Mouse (Mus musculus): ENCODE measurements around the gene Mzt1. TPM values are rescaled to one million over a fixed set of nuclear protein-coding genes. Genes with fewer than 3 reads are reported as not detected.
A peak's percentile ranks its signal among the peaks of the same experiment; 100 is the strongest.

Gene Mzt1
- polyA plus RNA-seq, 1 experiment from 2014 or later: 66.6 TPM

DNA sequence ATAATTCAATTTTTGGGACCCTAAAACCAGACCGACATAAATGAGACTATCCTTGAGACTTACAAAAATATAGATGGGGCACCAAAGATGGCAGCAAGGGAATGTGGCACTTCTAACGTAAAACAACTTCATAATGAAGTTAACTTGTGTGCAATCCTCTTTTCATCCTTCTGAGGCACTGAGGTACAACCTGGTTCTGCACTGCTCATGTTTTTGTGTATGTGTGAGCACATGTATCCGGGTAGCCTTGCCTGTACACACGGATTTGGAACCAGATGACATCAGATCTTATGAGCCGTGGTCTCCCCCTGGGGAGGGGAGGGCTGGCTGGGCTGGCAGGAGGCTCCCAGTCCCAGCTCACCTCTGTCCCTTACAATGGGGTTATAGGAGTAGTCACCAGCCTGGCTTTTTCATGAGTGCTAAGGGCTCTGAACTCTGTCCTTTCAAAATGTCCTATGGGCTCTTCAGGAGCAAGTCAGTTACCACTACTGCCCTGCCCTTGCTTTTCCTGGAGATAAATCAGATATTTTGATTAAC, 14.5 kb downstream of the Mzt1 start:
- 92% methylated on average over 5 of the region's 5 CpGs for WGBS
- Histone ChIP-seq H3K4me1 (ENCODE audit: control insufficient read depth, insufficient read depth, low read length) (no peaks in the 10 kb centered on the region), H3K9me3 (replicated peaks; ENCODE audit: control insufficient read depth, low read length) (no peaks in the 10 kb centered on the region), H3K36me3 (ENCODE audit: control insufficient read depth, insufficient read depth, low read length) (peaks cover 9% of the 10 kb centered on the region), H3K4me3 (replicated peaks; ENCODE audit: low read length) (no peak overlapping the region), H3K27me3 (ENCODE audit: control insufficient read depth, insufficient read depth, low read length) (no peaks in the 10 kb centered on the region), H3K27ac (ENCODE audit: low read length) (no peak overlapping the region), H3K4me2 (ENCODE audit: low read depth, low read length) (no peak overlapping the region), H3K9ac (ENCODE audit: low read length) (no peak overlapping the region)
- ATAC-seq (ENCODE audit: insufficient read depth, low FRiP score): no peak

DNA sequence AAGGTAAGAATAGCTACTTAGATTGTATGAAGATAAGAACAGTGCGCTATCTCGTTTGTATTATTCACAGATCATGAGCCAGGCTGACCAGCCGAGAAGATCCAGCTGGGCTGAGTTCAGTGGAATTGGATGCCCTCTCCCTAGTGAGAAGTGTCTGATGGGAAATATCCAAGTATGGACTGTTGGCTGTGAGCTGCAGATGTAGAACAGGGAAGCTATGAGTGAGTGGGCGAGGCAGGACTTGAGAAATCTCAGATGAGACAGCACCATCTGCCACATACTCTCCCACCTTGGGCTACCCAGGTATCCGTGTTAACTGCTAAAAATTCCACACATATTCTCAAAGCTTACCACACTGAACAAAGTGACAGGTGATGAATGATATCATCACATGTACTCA, 15.9 kb downstream of the Mzt1 start:
- Histone ChIP-seq H3K4me1 (ENCODE audit: control insufficient read depth, insufficient read depth, low read length) (no peaks in the 10 kb centered on the region), H3K36me3 (ENCODE audit: control insufficient read depth, insufficient read depth, low read length) (peaks cover 4% of the 10 kb centered on the region; the same call in 1 of the 2 replicates), H3K27me3 (ENCODE audit: control insufficient read depth, insufficient read depth, low read length) (no peaks in the 10 kb centered on the region), H3K9ac (ENCODE audit: low read length) (no peak overlapping the region), H3K4me2 (ENCODE audit: low read depth, low read length) (no peak overlapping the region), H3K9me3 (replicated peaks; ENCODE audit: control insufficient read depth, low read length) (no peaks in the 10 kb centered on the region), H3K27ac (ENCODE audit: low read length) (no peak overlapping the region), H3K4me3 (replicated peaks; ENCODE audit: low read length) (no peak overlapping the region)
- 55% methylated on average over 5 of the region's 5 CpGs for WGBS
- ATAC-seq (ENCODE audit: insufficient read depth, low FRiP score): no peak

DNA sequence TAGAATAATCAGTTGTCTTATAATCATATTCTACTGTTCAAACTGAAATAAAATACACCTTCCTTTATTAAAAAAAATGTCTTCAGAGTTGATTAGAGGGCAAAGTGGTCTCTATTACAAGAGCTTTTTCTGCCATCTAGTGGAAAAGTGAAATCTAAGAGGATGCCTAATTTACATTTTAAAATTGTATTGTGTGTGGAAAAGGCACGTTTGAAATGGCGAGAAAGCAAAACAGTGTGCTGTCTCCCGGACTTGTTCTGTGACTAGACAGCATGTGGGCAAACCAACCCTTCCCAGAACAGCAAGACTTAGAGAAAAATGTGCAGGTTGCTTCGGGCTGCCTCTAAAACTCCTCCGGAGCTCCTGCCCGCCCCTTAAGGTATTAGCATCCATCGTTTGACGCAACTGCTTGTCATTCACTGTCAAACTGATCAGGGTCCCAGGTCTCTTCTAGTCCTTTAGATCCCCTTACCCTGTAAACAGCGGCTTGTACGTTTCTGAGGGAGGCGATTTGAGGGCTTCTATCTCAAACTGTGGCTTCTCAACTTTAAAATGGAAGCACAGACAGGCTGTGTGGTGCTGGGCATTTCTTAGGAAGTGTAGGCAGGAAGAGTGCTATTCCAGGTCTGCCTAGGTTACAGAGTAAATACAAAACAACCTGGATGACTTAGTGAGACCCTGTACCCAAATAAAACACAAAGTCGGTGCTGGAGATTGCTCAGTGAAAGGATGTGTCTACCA, 23.4 kb downstream of the Mzt1 start:
- H3K4me1 ChIP-seq (ENCODE audit: control insufficient read depth, insufficient read depth, low read length): no peaks in the 10 kb centered on the region
- 43% methylated on average over 12 of the region's 12 CpGs for WGBS
- no peaks in the 10 kb centered on the region for H3K36me3 ChIP-seq (ENCODE audit: control insufficient read depth, insufficient read depth, low read length)
- H3K4me3 ChIP-seq (replicated peaks; ENCODE audit: low read length): peak overlapping the region; percentile 16; the same call in 1 of the 2 replicates
- H3K4me2 ChIP-seq (ENCODE audit: low read depth, low read length): peak overlapping the region; percentile 41
- H3K9me3 ChIP-seq (replicated peaks; ENCODE audit: control insufficient read depth, low read length): no peaks in the 10 kb centered on the region
- H3K27ac ChIP-seq (ENCODE audit: low read length): no peak overlapping the region
- H3K27me3 ChIP-seq (ENCODE audit: control insufficient read depth, insufficient read depth, low read length): no peaks in the 10 kb centered on the region
- no peak overlapping the region for H3K9ac ChIP-seq (ENCODE audit: low read length)
- no peak for ATAC-seq (ENCODE audit: insufficient read depth, low FRiP score)

DNA sequence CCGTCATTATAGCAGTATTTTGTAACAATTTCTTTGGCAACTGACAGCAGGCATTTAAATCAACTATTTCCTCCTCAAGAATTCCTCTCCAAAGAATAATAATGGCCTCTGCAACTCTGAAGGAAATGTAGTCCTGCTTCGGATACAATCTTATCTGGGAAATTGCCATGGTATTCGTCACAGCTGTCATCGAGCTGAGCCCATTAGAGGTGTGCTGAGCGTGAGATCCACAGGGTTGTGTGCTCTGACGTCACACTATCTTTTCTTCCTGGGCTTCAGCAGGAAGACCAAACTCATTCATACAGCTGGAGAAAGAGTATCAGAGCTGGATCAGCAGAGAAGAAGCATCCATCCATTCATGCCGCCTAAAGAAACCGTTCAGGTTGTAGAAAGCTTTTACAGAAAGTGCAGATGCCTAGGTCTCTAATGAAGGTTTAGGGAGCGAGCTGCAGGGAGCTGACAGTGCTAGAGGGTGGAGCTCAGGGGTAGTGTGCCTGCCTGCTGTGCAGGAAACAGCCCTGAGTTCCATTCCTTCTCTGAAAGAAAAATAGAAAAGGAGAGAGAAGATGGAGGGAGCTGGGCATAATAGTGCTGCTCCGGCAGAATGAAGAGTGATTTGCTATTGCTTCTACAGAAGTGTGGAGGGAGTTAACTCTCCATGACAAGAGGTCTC, 26.7 kb downstream of the Mzt1 start:
- Histone ChIP-seq H3K4me1 (ENCODE audit: control insufficient read depth, insufficient read depth, low read length) (no peaks in the 10 kb centered on the region), H3K27me3 (ENCODE audit: control insufficient read depth, insufficient read depth, low read length) (no peaks in the 10 kb centered on the region), H3K9me3 (replicated peaks; ENCODE audit: control insufficient read depth, low read length) (no peaks in the 10 kb centered on the region), H3K27ac (ENCODE audit: low read length) (no peak overlapping the region), H3K36me3 (ENCODE audit: control insufficient read depth, insufficient read depth, low read length) (no peaks in the 10 kb centered on the region), H3K9ac (ENCODE audit: low read length) (no peak overlapping the region), H3K4me2 (ENCODE audit: low read depth, low read length) (no peak overlapping the region), H3K4me3 (replicated peaks; ENCODE audit: low read length) (no peak overlapping the region)
- WGBS: 33% methylated on average over 10 of the region's 10 CpGs
- no peak for ATAC-seq (ENCODE audit: insufficient read depth, low FRiP score)

DNA sequence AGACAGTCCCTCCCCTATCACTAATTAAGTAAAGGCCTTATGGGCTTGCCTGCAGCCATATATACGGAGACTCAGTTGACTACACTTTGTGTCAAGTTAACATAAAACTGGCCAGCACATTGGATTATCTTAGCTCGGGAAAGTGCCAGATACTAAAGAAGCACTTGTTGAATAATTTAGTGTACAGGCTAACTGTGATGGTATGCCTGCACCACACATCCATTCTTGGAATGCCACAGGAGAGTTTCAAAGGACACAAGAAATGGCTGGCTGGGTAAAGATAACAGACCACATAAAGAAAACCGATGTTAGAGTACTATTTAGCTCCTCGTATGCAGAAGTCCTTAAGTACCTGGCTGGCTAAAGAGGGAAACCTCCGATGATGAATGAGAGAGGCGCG, 27.2 kb downstream of the Mzt1 start:
- no peak overlapping the region for H3K4me2 ChIP-seq (ENCODE audit: low read depth, low read length)
- no peaks in the 10 kb centered on the region for H3K27me3 ChIP-seq (ENCODE audit: control insufficient read depth, insufficient read depth, low read length)
- H3K9ac ChIP-seq (ENCODE audit: low read length): no peak overlapping the region
- H3K4me3 ChIP-seq (replicated peaks; ENCODE audit: low read length): no peak overlapping the region
- H3K27ac ChIP-seq (ENCODE audit: low read length): no peak overlapping the region
- WGBS: 63% methylated on average over 7 of the region's 7 CpGs
- H3K9me3 ChIP-seq (replicated peaks; ENCODE audit: control insufficient read depth, low read length): no peaks in the 10 kb centered on the region
- no peak for ATAC-seq (ENCODE audit: insufficient read depth, low FRiP score)
- H3K36me3 ChIP-seq (ENCODE audit: control insufficient read depth, insufficient read depth, low read length): no peaks in the 10 kb centered on the region
- no peaks in the 10 kb centered on the region for H3K4me1 ChIP-seq (ENCODE audit: control insufficient read depth, insufficient read depth, low read length)

DNA sequence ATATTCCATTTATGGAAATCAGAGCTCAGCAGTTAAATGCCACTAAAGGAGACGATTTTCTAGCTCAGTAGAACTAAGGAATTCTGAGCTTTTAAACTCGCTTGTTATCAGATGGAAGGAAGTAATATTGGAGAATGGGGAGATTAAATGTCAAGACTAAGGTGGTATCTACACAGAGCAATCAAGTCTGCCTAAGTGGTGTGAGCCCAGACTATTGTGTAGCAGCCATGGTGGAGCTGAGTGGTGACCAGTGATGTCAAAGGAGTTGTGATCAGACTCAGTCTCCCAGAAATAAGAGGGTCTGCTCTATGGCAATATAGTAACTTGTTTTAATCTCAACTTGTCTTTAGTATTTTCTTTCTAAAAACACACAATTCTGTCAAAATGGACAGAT, 35.0 kb downstream of the Mzt1 start:
- no peak for ATAC-seq (ENCODE audit: insufficient read depth, low FRiP score)
- Histone ChIP-seq H3K27me3 (ENCODE audit: control insufficient read depth, insufficient read depth, low read length) (no peaks in the 10 kb centered on the region), H3K4me1 (ENCODE audit: control insufficient read depth, insufficient read depth, low read length) (peaks cover 2% of the 10 kb centered on the region; the same call in 1 of the 2 replicates), H3K9me3 (replicated peaks; ENCODE audit: control insufficient read depth, low read length) (no peaks in the 10 kb centered on the region), H3K9ac (ENCODE audit: low read length) (no peak overlapping the region), H3K36me3 (ENCODE audit: control insufficient read depth, insufficient read depth, low read length) (no peaks in the 10 kb centered on the region), H3K4me2 (ENCODE audit: low read depth, low read length) (no peak overlapping the region), H3K4me3 (replicated peaks; ENCODE audit: low read length) (no peak overlapping the region), H3K27ac (ENCODE audit: low read length) (no peak overlapping the region)
- 32% methylated on average over 2 of the region's 2 CpGs for WGBS

DNA sequence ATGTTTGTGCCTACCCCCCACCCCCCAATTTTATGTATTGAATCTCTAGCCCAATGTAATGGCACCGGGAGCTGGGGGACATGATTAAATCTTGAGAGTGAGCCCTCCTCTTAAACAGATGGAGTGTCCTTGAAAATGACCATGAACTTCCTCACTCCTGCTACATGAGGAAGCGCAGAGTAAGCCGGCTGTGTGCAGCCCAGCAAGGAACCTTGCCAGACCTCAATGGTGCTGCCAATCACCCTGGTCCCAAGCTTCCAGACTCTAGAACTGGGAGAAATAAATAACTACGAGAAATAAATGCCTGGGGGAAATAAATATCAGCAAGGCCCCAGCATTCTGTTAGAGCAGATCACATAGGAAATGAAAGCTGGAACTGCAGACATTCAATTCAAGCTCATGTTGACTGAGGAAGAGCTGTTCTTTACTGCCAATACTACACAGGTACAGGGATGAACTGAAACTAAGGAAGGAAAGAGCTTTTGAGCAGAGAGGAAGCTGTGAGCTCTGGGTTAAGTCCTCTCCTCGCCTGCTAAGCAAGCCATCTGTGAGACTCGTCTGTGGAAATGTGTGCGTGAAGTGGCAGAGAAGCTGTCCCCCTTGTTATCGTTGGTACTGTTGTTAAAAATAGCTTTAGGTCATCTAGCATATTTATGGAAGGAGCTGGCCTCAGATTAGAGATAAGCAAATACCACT, 35.6 kb downstream of the Mzt1 start:
- Histone ChIP-seq H3K9me3 (replicated peaks; ENCODE audit: control insufficient read depth, low read length) (no peaks in the 10 kb centered on the region), H3K27me3 (ENCODE audit: control insufficient read depth, insufficient read depth, low read length) (no peaks in the 10 kb centered on the region), H3K4me3 (replicated peaks; ENCODE audit: low read length) (no peak overlapping the region), H3K4me2 (ENCODE audit: low read depth, low read length) (no peak overlapping the region), H3K9ac (ENCODE audit: low read length) (no peak overlapping the region), H3K27ac (ENCODE audit: low read length) (no peak overlapping the region), H3K4me1 (ENCODE audit: control insufficient read depth, insufficient read depth, low read length) (peaks cover 2% of the 10 kb centered on the region; the same call in 1 of the 2 replicates), H3K36me3 (ENCODE audit: control insufficient read depth, insufficient read depth, low read length) (no peaks in the 10 kb centered on the region)
- WGBS: 47% methylated on average over 8 of the region's 8 CpGs
- ATAC-seq (ENCODE audit: insufficient read depth, low FRiP score): no peak

DNA sequence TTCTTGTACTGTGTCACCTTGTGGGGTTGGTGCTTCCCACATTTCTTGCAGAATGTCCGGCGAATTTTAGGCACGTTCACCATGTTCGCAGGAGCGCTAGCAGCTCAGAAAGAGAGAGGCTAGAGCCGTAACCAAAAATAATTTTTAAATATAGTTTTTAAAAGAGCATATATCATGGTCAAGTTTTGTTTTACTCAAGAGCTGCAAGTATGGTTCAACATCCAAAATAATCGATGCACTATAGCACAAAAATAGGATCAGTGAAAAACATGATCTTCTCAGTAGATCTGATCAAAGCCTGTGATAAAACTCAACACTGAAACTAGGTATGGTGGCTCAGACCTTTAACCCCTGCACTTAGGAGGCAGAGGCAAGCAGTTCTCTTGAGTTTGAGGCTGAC, 51.7 kb downstream of the Mzt1 start, which contains the start of gene Rpl36a-ps1:
TSS of gene Rpl36a-ps1 (minus strand) at position 101 of the 400 bp plus-strand sequence.
- Histone ChIP-seq H3K9ac (ENCODE audit: low read length) (no peak within 1 kb of the TSS), H3K4me2 (ENCODE audit: low read depth, low read length) (no peak within 1 kb of the TSS), H3K27me3 (ENCODE audit: control insufficient read depth, insufficient read depth, low read length) (no peaks in the 10 kb centered on the region), H3K36me3 (ENCODE audit: control insufficient read depth, insufficient read depth, low read length) (no peaks in the 10 kb centered on the region), H3K9me3 (replicated peaks; ENCODE audit: control insufficient read depth, low read length) (no peaks in the 10 kb centered on the region), H3K27ac (ENCODE audit: low read length) (no peak within 1 kb of the TSS), H3K4me3 (replicated peaks; ENCODE audit: low read length) (no peak within 1 kb of the TSS), H3K4me1 (ENCODE audit: control insufficient read depth, insufficient read depth, low read length) (no peaks in the 10 kb centered on the region)
- WGBS: 92% methylated on average over 7 of the region's 7 CpGs
- ATAC-seq (ENCODE audit: insufficient read depth, low FRiP score): no peak

DNA sequence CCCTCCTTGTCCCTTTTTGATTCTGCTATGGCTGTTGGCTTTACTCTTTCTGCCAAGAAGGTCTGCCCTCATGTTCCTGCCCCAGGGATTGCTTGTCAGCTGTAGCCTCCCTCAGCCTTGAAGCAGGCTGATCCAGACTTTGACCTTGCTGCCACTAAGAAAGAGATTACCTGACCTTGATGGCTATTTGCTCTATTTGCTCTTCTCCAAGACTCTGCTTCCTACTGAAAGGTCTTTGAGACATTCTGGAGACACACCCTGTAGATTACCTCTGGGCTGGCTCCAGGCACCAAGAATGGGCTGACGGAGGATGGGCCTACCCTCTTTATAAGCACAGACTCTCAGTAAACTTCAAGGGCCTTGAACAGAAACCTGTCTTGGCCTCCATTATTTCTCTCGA, 53.5 kb downstream of the Mzt1 start:
- Histone ChIP-seq H3K4me1 (ENCODE audit: control insufficient read depth, insufficient read depth, low read length) (no peaks in the 10 kb centered on the region), H3K4me3 (replicated peaks; ENCODE audit: low read length) (no peak overlapping the region), H3K27ac (ENCODE audit: low read length) (no peak overlapping the region), H3K36me3 (ENCODE audit: control insufficient read depth, insufficient read depth, low read length) (no peaks in the 10 kb centered on the region), H3K27me3 (ENCODE audit: control insufficient read depth, insufficient read depth, low read length) (no peaks in the 10 kb centered on the region), H3K9ac (ENCODE audit: low read length) (no peak overlapping the region), H3K4me2 (ENCODE audit: low read depth, low read length) (no peak overlapping the region), H3K9me3 (replicated peaks; ENCODE audit: control insufficient read depth, low read length) (no peaks in the 10 kb centered on the region)
- ATAC-seq (ENCODE audit: insufficient read depth, low FRiP score): no peak
- WGBS: 85% methylated on average over 2 of the region's 2 CpGs

Data from stomach, embryonic 16.5 days (tissue).